Mouse (Mus musculus) limb, embryonic 11.5 days (tissue): ENCODE measurements around the gene Lats2. TPM values are rescaled to one million over a fixed set of nuclear protein-coding genes. Genes with fewer than 3 reads are reported as not detected.

Source experiments
- ATAC-seq: fragments of 200-750 bp; cut with Nextera tagmentation; 2 replicates; pipeline ENCODE4 v1.8.0; 2017; ENCODE audit warnings: low read depth; ENCODE audit not compliant: insufficient number of reproducible peaks, low FRiP score, low TSS enrichment
- DNase-seq: peaks from one replicate; pipeline ENCODE4 v3.0.0-alpha.2; 2015; ENCODE audit warnings: low spot score
- H3K27ac ChIP-seq: fragments of 300-500 bp; sonication (generic); replicated peaks from 2 replicates; pipeline ENCODE4 v1.5.1; 2014; ENCODE audit warnings: low read depth, mild to moderate bottlenecking, low read length
- H3K27me3 ChIP-seq: fragments of 300-500 bp; sonication (generic); 2 replicates; pipeline ENCODE4 v1.6.1; 2014; ENCODE audit warnings: mild to moderate bottlenecking, low read length, mixed read lengths; ENCODE audit not compliant: control insufficient read depth, insufficient read depth
- H3K36me3 ChIP-seq: fragments of 300-500 bp; sonication (generic); 2 replicates; pipeline ENCODE4 v1.6.1; 2014; ENCODE audit warnings: mild to moderate bottlenecking, low read length, moderate library complexity, mixed read lengths; ENCODE audit not compliant: control insufficient read depth, insufficient read depth
- H3K4me1 ChIP-seq: fragments of 300-500 bp; sonication (generic); 2 replicates; pipeline ENCODE4 v1.6.1; 2014; ENCODE audit warnings: low read length, mixed read lengths; ENCODE audit not compliant: control insufficient read depth, insufficient read depth
- H3K4me2 ChIP-seq: fragments of 300-500 bp; sonication (generic); 2 replicates; pipeline ENCODE4 v1.6.1; 2014; ENCODE audit warnings: low read depth, mild to moderate bottlenecking, moderate library complexity; ENCODE audit not compliant: severe bottlenecking
- H3K4me3 ChIP-seq: fragments of 300-500 bp; sonication (generic); 2 replicates; pipeline ENCODE4 v1.5.1; 2014; ENCODE audit warnings: low read depth, low read length
- H3K9ac ChIP-seq: fragments of 300-500 bp; sonication (generic); 2 replicates; pipeline ENCODE4 v1.6.1; 2014; ENCODE audit warnings: mild to moderate bottlenecking, low read length
- H3K9me3 ChIP-seq: fragments of 300-500 bp; sonication (generic); 2 replicates; pipeline ENCODE4 v1.6.1; 2016; ENCODE audit warnings: low read length; ENCODE audit not compliant: control insufficient read depth
- WGBS: fragments of 180-500 bp; shearing (Covaris S2); extraction: QIAGEN DNeasy Blood & Tissue Kit; methylation state at CpG from one replicate; pipeline ENCODE4 v1.1.7; 2014; 5-methylcytosine and 5-hydroxymethylcytosine counted together
- polyA plus RNA-seq: library from polyadenylated mRNA; unstranded; fragments of >200 nt; fragmentation: Nextera tagmentation; extraction: Ambion mirVana; gene quantifications from 2 replicates; pipeline ENCODE4 v1.2.1, GENCODE M21; 2014

The Lats2 gene
- polyA plus RNA-seq, 1 experiment from 2014 or later: 19.4 TPM

DNA sequence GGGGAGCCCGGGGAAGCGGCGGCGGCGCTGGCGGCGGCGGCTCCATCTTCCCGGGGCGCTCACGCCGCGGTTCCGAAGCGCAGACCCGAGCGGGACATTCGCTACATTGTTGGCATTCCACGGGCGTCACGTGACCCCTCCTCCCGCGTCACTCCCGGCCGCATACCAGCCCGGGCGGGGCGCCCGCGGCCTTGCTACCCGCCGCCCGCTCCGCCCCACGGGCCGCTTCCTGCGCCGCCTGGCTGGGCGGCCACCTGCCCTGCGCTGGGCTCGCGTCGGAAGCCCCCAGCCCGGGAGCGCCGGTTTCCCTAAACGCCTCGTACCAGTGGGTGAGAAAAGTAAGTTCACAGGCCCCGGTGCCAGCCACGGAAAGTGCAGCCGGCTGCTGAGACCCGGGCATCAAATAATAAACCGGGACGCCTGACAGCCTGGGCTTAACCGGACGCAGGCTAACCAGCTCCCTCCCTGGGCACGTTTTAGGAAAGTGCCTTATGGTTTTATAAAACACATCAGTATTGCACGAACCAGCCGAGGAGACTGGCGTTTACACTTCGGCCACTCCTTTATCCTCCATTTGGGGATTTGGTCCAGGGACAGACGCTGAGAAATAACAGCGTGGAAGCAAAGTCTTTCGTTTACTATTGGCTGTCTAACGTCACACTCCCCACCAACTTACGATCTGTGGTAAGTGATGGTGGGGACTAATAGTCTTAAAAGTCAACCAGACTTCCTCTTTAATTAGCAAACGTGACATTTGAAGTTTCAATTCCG is 12.0 kb downstream of the Lats2 start, which contains the start of gene Gm49361:
Gene Gm49361 (minus strand): TSS at position 103 of the 771 bp plus-strand sequence.
- Histone ChIP-seq H3K27ac (peak within 1 kb of the TSS; percentile 81), H3K4me3 (peak within 1 kb of the TSS; percentile 94), H3K9ac (peak within 1 kb of the TSS; percentile 97), H3K4me1 (peaks cover 7% of the 10 kb centered on the region; the same call in 1 of the 2 replicates), H3K4me2 (peak within 1 kb of the TSS; percentile 88), H3K36me3 (no peaks in the 10 kb centered on the region), H3K9me3 (no peaks in the 10 kb centered on the region), H3K27me3 (no peaks in the 10 kb centered on the region)
- DNase-seq (peak; percentile 90), ATAC-seq (peak; percentile 82)
- WGBS: under 1% methylated on average over 67 of the region's 68 CpGs

- peaks cover 7% of the 10 kb centered on the region; the same call in 1 of the 2 replicates for H3K4me1 ChIP-seq
- H3K9ac ChIP-seq: peak overlapping the region; percentile 97
- H3K27ac ChIP-seq: peak overlapping the region; percentile 81
- peak overlapping the region; percentile 88 for H3K4me2 ChIP-seq
- H3K36me3 ChIP-seq: no peaks in the 10 kb centered on the region
- WGBS: under 1% methylated on average over 84 of the region's 103 CpGs
- DNase-seq: peak; percentile 62
- H3K27me3 ChIP-seq: no peaks in the 10 kb centered on the region
- no peaks in the 10 kb centered on the region for H3K9me3 ChIP-seq
- peak; percentile 56; the same call in 1 of the 2 replicates for ATAC-seq
- peak overlapping the region; percentile 94 for H3K4me3 ChIP-seq
Measured at GRCm38 (mm10) chr14:57745291-57745969, 12.8 kb downstream of the Lats2 start.

DNA sequence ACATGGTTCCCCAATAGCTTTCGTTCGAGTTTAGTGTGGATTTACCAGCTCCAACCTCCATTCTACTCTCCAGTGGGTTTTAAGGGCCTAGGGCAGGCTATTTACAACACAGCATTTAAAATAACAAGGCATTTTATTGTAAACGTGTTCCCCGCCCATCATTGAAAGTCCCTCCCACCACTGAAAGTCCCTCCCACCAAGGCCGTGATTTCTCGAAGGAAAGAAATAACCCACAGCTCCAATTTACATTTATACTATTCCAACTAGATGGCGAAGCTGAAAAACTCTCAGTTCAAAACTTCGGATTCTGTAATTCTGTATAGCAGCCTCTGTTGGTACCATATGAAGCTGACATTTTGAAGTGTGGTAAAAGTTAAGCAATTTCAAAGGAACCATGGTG is 13.6 kb downstream of the Lats2 start:
- ATAC-seq (no peak), DNase-seq (peak; percentile 53)
- Histone ChIP-seq H3K27me3 (no peaks in the 10 kb centered on the region), H3K9ac (no peak overlapping the region), H3K36me3 (no peaks in the 10 kb centered on the region), H3K4me2 (peak overlapping the region; percentile 88), H3K9me3 (no peaks in the 10 kb centered on the region), H3K27ac (no peak overlapping the region), H3K4me1 (peaks cover 7% of the 10 kb centered on the region; the same call in 1 of the 2 replicates), H3K4me3 (peak overlapping the region; percentile 94)
- WGBS: under 1% methylated on average over 8 of the region's 8 CpGs

DNA sequence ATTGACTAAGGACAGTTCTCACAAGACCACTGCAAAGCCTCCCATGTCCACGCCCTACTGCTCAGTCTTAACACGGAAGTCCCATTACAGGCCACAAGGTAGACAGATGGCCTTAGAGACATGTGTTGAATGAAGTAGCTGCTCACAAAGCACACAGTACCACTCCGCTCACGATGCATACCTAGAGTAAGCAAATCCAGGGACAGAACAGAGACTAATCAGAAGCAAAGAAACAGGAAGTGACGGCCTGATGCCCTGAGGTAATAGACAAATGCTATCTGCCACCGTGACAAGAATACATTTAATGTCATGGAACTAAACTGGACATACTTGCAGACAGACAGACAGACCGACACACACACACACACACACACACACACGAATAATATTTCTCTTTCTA is 17.5 kb downstream of the Lats2 start:
- no peaks in the 10 kb centered on the region for H3K9me3 ChIP-seq
- H3K27me3 ChIP-seq: no peaks in the 10 kb centered on the region
- WGBS: 82% methylated on average over 8 of the region's 8 CpGs
- ATAC-seq (no peak), DNase-seq (no peak)
- no peak overlapping the region for H3K27ac ChIP-seq
- H3K9ac ChIP-seq: no peak overlapping the region
- H3K4me1 ChIP-seq: peaks cover 7% of the 10 kb centered on the region; the same call in 1 of the 2 replicates
- H3K4me3 ChIP-seq: no peak overlapping the region
- H3K4me2 ChIP-seq: no peak overlapping the region
- no peaks in the 10 kb centered on the region for H3K36me3 ChIP-seq

DNA sequence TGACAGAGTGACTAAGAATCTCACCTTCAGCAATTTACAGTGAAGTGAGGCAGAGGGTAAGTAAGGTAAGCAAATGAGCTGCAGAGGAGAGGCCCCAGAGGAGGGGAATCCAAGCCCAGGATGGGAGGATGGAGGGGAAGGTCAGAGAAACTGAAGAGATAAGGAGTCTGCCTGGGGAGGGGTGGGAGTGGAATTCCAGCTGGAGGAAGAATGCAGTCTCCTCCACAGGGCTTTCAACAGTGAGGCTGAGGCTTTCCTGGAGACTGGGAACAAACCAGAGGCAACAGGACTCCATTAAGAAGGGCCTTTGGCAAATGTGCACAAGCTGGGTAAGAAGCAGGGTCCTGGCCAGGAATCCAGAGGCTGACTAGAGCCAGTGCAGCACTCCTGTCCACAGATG is 21.1 kb downstream of the Lats2 start:
- Histone ChIP-seq H3K27me3 (no peaks in the 10 kb centered on the region), H3K9ac (no peak overlapping the region), H3K4me3 (no peak overlapping the region), H3K9me3 (no peaks in the 10 kb centered on the region), H3K27ac (no peak overlapping the region), H3K4me1 (no peaks in the 10 kb centered on the region), H3K36me3 (no peaks in the 10 kb centered on the region), H3K4me2 (no peak overlapping the region)
- DNase-seq (no peak), ATAC-seq (no peak)

DNA sequence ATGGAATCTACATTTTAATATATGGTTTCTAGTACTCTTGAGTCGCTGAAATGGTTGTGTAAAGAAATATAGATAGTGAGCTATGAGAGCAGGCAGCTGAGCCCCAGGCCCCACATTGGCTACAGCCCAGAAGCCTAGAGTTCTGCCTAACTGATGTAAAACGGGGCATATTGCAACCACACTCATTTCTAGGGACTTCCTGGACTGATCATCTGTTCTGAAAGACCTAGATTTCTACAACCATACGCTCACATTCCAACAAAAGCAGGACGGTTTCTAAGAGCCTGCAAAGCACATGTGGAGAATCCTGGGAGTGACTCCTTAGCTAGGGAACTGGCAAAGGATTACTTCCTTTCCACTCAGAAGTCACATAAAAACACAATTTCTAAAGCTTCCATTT is 22.0 kb downstream of the Lats2 start:
- no peak overlapping the region for H3K9ac ChIP-seq
- ATAC-seq (no peak), DNase-seq (no peak)
- no peaks in the 10 kb centered on the region for H3K9me3 ChIP-seq
- H3K4me2 ChIP-seq: no peak overlapping the region
- no peaks in the 10 kb centered on the region for H3K4me1 ChIP-seq
- no peak overlapping the region for H3K4me3 ChIP-seq
- H3K27me3 ChIP-seq: no peaks in the 10 kb centered on the region
- no peaks in the 10 kb centered on the region for H3K36me3 ChIP-seq
- 74% methylated on average over 4 of the region's 4 CpGs for WGBS
- H3K27ac ChIP-seq: no peak overlapping the region

GRCm38 (mm10) chr14:57732668-57733293 is 25.4 kb downstream of the Lats2 start:
- ATAC-seq: no peak
- H3K27me3 ChIP-seq: no peaks in the 10 kb centered on the region
- no peaks in the 10 kb centered on the region for H3K4me1 ChIP-seq
- H3K4me2 ChIP-seq: no peak overlapping the region
- no peaks in the 10 kb centered on the region for H3K9me3 ChIP-seq
- H3K27ac ChIP-seq: no peak overlapping the region
- H3K4me3 ChIP-seq: no peak overlapping the region
- no peak for DNase-seq
- no peaks in the 10 kb centered on the region for H3K36me3 ChIP-seq
- WGBS: 53% methylated on average over 6 of the region's 6 CpGs
- H3K9ac ChIP-seq: no peak overlapping the region

GRCm38 (mm10) chr14:57730527-57730926 is 27.7 kb downstream of the Lats2 start:
- no peak overlapping the region for H3K4me2 ChIP-seq
- no peaks in the 10 kb centered on the region for H3K9me3 ChIP-seq
- WGBS: 62% methylated on average over 9 of the region's 9 CpGs
- H3K4me3 ChIP-seq: no peak overlapping the region
- H3K4me1 ChIP-seq: no peaks in the 10 kb centered on the region
- ATAC-seq: no peak
- no peak for DNase-seq
- H3K9ac ChIP-seq: no peak overlapping the region
- no peaks in the 10 kb centered on the region; the same call in 1 of the 2 replicates for H3K36me3 ChIP-seq
- H3K27me3 ChIP-seq: no peaks in the 10 kb centered on the region
- no peak overlapping the region for H3K27ac ChIP-seq
